Mouse (Mus musculus) heart, adult 2 months (tissue): ENCODE measurements around the gene Coa5.

Experiments used
- CTCF ChIP-seq: fragments of 200-600 bp; IDR thresholded peaks from 2 replicates; pipeline ENCODE4 v1.8.1; 2022; ENCODE audit warnings: antibody characterized with exemption, mild to moderate bottlenecking, moderate library complexity
- EP300 ChIP-seq: fragments of 200-500 bp; IDR thresholded peaks from 2 replicates; pipeline ENCODE4 v1.6.1; 2011; ENCODE audit warnings: low read depth, low read length, control low read depth; ENCODE audit not compliant: insufficient read depth
- POLR2A ChIP-seq: fragments of 200-500 bp; IDR thresholded peaks from 2 replicates; pipeline ENCODE4 v1.6.1; 2011; ENCODE audit warnings: mild to moderate bottlenecking, low read depth, low read length, control low read depth; ENCODE audit not compliant: insufficient read depth

DNA sequence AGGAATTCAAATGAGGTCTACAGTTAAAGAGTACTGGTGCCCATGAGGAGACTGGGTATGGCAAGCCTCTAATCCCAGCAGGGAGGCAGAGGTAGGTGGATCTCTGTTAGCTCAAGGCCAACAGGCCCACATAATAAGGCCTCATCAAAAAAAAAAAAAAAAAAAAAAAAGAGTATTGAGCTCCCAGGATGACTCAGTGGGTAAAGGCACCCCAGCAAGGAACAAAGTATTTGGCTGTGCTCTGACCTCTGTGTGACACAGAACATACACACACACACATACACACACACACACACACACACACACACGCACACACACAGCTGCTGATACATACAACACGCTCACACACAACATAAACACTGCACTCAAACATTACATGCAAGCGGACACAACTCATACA lies 45.4 kb upstream of the Coa5 start:
- no peak for TF ChIP-seq POLR2A
- TF ChIP-seq EP300 = no peak
- TF ChIP-seq CTCF = no peak
